Mouse (Mus musculus) ZHBTc4 (cell line): Measurements from ENCODE around the gene N4bp2.
A peak's percentile ranks its signal among the peaks of the same experiment; 100 is the strongest.

Experiments used
- DNase-seq: peaks from one replicate; pipeline ENCODE4 v3.0.0-alpha.2; 2011; ENCODE audit warnings: low read depth, low spot score

N4bp2 gene

GRCm38 (mm10) chr5:65829059-65829458 is 65.7 kb downstream of the N4bp2 start:
- no peak for DNase-seq

- DNase-seq, result no peak
Measured at GRCm38 (mm10) chr5:65831917-65832618, 68.7 kb downstream of the N4bp2 start.

GRCm38 (mm10) chr5:65833092-65833491 is 69.8 kb downstream of the N4bp2 start:
- peak; percentile 25 for DNase-seq

GRCm38 (mm10) chr5:65833766-65834498 is 70.6 kb downstream of the N4bp2 start:
- DNase-seq, result no peak

GRCm38 (mm10) chr5:65838053-65838452 is 74.7 kb downstream of the N4bp2 start:
- no peak for DNase-seq

- no peak for DNase-seq
Measured at GRCm38 (mm10) chr5:65842947-65843346, 79.6 kb downstream of the N4bp2 start.

GRCm38 (mm10) chr5:65846534-65846933 is 83.2 kb downstream of the N4bp2 start:
- no peak for DNase-seq

- no peak for DNase-seq
Measured at GRCm38 (mm10) chr5:65846958-65847357, 83.6 kb downstream of the N4bp2 start.

- DNase-seq, result no peak
Measured at GRCm38 (mm10) chr5:65847656-65848055, 84.3 kb downstream of the N4bp2 start.

- DNase-seq, result peak; percentile 37
Measured at GRCm38 (mm10) chr5:65850765-65851164, 87.4 kb downstream of the N4bp2 start.

GRCm38 (mm10) chr5:65854786-65855191 is 91.5 kb downstream of the N4bp2 start:
- no peak for DNase-seq

- DNase-seq, result no peak
Measured at GRCm38 (mm10) chr5:65855571-65855970, 92.2 kb downstream of the N4bp2 start.

- DNase-seq, result no peak
Measured at GRCm38 (mm10) chr5:65856591-65857411, 93.5 kb downstream of the N4bp2 start.

- no peak for DNase-seq
Measured at GRCm38 (mm10) chr5:65857935-65858334, 94.6 kb downstream of the N4bp2 start.

- no peak for DNase-seq
Measured at GRCm38 (mm10) chr5:65858355-65858754, 95.0 kb downstream of the N4bp2 start.

- DNase-seq, result no peak
Measured at GRCm38 (mm10) chr5:65858898-65859297, 95.6 kb downstream of the N4bp2 start.

GRCm38 (mm10) chr5:65859396-65859795 is 96.1 kb downstream of the N4bp2 start:
- no peak for DNase-seq

- no peak for DNase-seq
Measured at GRCm38 (mm10) chr5:65860281-65861000, 97.1 kb downstream of the N4bp2 start.

GRCm38 (mm10) chr5:65861154-65861944 is 98.0 kb downstream of the N4bp2 start, which contains the start of gene Rhoh:
Gene Rhoh, plus strand, starts transcription at chr5:65861213.
- DNase-seq, result peak; percentile 48

GRCm38 (mm10) chr5:65862217-65862927 is 99.1 kb downstream of the N4bp2 start:
- DNase-seq, result no peak
